Mouse (Mus musculus) MEL (cell line): ENCODE data around the gene Fut2.

Experiments used
- CTCF ChIP-seq, 3 experiments: IDR thresholded peaks in 2 of 3; conservative IDR thresholded peaks in 1 of 3; 2 replicates each; pipeline ENCODE4 v1.5.1; 2011 to 2012; ENCODE audit warnings: low read length in 3 of 3, low read depth in 2 of 3, mild to moderate bottlenecking in 2 of 3, improper control_type of control experiment in 1 of 3, inconsistent platforms in 1 of 3, mixed read lengths in 1 of 3, moderate library complexity in 1 of 3; ENCODE audit not compliant: control insufficient read depth in 1 of 3, insufficient read depth in 1 of 3, poor library complexity in 1 of 3, severe bottlenecking in 1 of 3
- POLR2AphosphoS2 ChIP-seq: IDR thresholded peaks from 2 replicates; pipeline ENCODE4 v1.6.1; 2011; ENCODE audit warnings: low read length, improper control_type of control experiment

DNA sequence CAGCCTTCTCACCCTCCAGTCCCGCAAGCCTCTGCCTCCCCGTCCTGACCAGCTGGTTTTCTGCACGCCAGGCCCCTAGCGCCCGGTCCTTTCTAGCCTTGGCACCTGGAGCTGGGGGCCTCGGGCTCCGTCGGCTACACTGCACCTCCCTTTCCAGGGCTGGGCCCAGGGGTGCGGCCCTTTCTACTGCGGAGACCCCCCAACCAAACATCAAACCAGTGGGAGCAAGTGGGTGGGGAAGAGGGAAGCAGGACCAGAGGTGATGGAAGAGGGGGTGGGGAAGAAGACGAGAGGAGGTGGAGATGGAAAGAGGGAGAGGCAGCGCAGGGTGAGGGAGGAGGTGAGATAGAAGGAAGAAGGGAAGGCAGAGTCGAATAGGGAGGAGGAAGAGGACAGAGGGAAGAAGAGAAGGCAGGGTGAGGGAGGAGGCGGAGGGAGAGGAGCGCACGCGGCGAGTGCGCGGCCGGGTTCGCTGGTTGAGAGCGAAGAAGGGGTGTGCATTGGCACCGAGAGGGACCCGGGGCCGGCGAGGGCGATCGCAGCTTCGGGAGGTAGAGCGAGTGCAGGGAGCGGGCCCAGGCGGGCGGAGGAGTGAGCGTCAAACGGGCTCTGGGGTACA is 33.4 kb upstream of the Fut2 start, which contains the start of gene Car11:
- TF ChIP-seq CTCF (IDR thresholded peaks at IDR 0.05 in 2 of 3, conservative IDR thresholded peaks at IDR 0.05 in 1 of 3; ENCODE audit: control insufficient read depth in 1 of 3, insufficient read depth in 1 of 3, low read depth in 2 of 3, low read length in 3 of 3, poor library complexity in 1 of 3, severe bottlenecking in 1 of 3) = no peak
- no peak for TF ChIP-seq POLR2AphosphoS2
